Mouse (Mus musculus) gastrocnemius, adult 8-10 months (tissue): ENCODE results near the gene Map2k6. TPM values are rescaled to one million over a fixed set of nuclear protein-coding genes. Genes with fewer than 3 reads are reported as not detected.
A peak's percentile ranks its signal among the peaks of the same experiment; 100 is the strongest.

Experiments used
- DNase-seq, 2 experiments: peaks; one replicate each; pipeline ENCODE4 v3.0.0; 2022; ENCODE audit warnings: low spot score in 2 of 2
- total RNA-seq, 4 experiments: library from RNA; stranded (reverse); gene quantifications; 2 replicates each; pipeline ENCODE4 v1.2.4; 2022

Gene Map2k6
- total RNA-seq, 4 experiments from 2014 or later: 37.4 to 48.9 (median 43.0) TPM

DNA sequence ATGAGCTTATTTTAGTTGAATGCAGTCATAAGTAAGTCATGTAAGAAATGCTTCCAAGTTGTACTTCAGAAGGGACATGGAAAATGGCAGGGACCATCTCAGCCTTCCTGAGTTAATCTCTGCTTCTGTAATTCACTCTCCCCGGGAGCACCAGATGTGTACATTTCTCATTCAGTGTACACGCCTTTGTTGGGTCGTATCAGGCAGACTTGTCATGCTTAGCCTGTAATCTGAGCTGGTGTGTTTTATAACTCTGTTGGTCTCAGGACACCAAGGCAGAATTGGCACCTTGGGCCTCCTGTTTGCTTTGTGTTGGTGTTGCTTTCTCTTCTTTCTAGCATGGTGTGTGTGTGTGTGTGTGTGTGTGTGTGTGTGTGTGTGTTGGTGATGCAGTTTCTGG is 3.7 kb downstream of the Map2k6 start:
- DNase-seq: no peak

DNA sequence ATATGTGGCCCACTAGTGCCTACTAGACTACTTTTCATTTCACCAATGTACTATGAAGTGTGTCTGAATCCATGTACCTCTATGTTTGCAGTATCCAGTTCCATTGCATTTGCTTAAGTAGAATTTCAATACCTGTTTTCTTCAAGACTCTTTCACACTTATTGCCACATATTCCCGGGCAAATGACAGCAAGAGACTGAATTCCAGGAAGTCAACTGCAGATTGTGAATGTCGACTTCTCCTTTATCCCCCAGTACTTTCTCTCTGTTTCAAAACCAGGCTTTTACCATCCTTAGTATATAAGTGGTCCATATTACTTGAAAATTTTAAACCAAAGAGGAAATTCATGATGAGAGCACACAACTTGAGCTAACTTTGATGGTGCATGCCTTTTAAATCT is 4.7 kb downstream of the Map2k6 start:
- DNase-seq: no peak

DNA sequence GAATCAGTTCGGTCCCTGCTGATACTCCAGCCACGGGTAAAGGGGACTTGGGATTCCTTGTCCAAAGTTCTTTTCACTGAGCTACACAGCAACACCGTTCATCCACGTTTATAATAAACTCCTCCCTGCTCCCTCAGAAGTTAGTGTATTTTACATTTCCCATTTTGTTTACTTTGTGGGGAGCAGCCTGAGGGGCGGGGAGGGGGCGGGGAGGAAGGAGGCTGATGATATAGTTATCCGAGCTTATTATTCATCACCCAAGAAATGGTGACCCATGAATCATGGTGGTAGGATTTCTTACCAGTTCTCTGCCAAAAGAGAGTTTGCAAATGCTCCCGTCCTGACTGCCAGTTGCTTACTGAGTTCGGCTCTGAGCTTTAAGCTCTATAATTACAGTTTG is 6.7 kb downstream of the Map2k6 start:
- no peak for DNase-seq

DNA sequence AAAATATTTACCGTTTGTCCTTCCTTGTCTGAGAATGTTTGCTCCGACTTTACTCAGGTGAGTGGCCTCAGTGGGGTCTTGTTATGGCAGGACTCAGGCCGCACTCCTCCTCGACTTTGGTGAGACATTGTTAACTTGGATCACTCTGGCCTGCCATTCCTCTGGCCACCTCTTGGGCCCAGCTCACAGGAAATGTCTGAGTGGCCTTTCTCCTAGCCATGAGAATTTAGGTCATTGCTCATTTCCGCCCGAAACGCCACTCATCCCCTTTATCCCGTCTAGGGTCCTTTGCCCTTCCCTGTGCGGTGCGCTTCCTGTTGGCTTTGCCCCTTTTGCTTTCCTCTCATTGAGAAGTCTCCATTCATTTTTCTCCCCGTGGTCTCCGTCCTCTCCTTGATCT is 10.2 kb downstream of the Map2k6 start:
- DNase-seq: no peak

- DNase-seq: no peak
Observed at GRCm38 (mm10) chr11:110409776-110410175, 10.9 kb downstream of the Map2k6 start.

GRCm38 (mm10) chr11:110411596-110411995 is 12.7 kb downstream of the Map2k6 start:
- DNase-seq: no peak

DNA sequence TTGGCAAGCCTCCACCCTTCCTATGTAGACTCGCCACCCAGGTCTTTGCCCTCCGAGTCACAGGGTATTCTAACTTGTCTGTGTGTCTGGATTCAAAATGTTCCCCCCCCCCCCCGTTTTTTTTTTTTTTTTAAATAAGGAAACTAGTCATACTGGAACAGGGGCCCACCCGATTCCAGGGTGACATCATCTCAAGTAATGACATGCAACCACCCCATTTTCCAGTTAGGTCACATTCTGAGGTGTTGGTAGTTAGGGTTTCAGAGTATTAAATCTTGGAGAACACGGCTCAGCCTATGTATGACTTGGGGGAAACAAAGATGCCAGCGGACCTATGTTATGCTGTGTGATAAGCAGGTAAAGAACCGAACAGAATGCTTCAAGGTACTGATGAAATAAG is 15.3 kb downstream of the Map2k6 start:
- DNase-seq: no peak

DNA sequence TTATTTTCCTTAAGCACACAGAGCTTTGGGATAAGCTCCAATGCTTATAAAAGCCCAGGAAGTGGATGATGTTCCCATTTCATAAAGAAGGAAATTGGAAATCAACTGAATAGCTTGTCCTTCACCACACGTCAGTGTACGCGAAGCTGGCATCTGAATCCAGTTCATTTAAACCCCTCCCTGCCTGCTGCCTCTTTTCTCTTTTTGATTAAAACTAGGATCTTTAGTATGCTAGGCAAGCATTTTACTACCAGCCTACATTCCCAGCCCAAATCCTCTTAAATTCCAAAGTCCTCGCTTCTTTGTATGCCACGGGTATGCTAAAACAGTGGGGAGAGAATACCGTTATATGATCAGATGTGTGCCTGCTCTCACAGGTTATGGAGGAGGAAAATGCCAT is 17.8 kb downstream of the Map2k6 start:
- DNase-seq: no peak

DNA sequence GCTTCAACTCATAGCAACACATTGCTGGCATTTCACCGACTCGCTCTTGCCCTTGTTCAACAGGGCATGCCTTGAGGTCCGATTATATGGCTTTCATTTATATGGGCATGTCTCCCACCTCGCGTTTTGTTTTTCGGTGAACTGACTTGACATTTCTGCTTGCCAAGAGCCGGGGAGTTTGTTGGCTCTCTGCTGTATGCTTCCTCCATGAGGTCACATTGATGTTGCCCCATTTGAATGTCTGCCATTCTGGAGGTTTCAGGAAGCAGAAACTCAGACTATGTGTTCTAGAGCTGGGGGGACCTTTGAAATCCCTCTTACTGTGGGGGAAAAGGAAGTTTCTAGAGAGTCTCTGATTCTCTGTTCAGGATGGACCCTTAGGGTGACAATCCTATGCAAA is 21.5 kb downstream of the Map2k6 start:
- peak in 1 of 2 experiments; percentile 21 for DNase-seq

DNA sequence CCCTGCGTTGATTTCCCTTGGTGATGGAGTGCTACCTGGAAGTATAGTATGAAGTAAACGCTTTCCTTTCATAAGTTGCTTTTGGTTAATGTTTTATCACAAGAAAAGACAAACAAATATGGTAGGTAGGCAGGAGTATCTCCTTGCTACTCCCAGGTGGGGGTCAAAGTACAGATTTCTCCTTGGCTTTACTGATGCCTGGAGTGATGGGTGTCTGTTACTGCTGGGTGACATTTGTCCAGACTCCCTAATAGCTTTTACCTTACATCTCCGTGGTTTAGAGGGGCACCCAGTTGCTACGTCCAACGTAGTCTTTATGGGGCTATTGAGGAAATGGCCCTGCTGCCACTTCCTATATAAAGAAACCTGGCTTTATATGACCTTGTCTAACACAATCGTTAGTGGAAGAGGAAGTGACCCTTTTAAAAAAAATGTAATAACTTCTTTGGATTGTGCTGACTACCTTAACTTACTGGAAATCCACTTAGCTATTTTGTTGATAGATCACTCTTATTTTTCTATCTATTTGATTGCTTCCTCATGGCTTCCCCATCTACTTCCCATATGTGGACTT is 27.7 kb downstream of the Map2k6 start:
- DNase-seq: no peak

GRCm38 (mm10) chr11:110427159-110427561 is 28.2 kb downstream of the Map2k6 start:
- no peak for DNase-seq

- DNase-seq: no peak
Observed at GRCm38 (mm10) chr11:110428999-110429398, 30.1 kb downstream of the Map2k6 start.

DNA sequence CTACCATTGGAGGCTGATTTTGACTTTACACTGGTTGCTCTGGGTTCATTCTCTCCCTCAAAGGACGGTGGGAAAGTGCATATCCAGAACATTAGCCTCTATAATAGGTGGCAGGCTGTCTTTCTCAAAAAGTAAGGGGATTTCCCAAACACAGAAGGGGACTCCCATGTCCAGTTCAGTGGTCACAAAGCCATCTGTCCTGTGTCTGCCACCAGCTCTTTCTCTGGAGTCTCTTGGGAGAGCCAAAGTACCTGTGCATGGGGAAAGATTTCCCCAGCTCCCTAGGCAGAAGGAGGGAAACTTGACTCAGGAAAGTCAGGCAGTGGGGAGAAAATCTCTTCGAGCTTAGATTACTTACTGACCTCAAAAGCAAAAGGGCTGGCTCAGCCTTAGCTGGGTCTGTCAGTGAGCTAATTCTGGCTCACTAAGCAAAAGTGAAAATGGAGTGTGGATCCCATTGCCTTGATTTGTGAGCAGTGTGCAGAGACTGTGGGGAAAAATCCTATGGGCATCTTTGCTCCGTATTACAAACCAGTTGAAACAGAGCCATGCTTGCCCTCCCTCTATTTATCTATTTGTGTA is 31.0 kb downstream of the Map2k6 start:
- DNase-seq: peak; percentile 32 to 39

- DNase-seq: no peak
Observed at GRCm38 (mm10) chr11:110435839-110436556, 37.1 kb downstream of the Map2k6 start.

- no peak for DNase-seq
Observed at GRCm38 (mm10) chr11:110436998-110437397, 38.1 kb downstream of the Map2k6 start.

DNA sequence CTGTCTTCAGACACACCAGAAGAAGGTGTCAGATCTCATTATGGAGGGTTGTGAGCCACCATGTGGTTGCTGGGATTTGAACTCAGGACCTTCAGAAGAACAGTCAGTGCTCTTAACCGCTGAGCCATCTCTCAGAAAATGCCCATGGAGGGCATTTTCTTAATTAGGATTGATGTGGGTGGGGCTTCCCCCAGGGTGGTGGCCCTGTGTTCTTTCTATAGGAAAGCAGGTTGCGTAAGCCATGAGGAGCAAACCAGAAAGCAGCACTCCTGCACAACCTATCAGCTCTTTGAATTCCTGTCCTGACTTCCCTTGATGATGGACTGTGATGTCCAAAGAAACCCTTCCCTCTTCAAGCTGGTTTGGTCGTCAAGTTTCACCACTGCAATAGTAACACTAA is 39.2 kb downstream of the Map2k6 start:
- no peak for DNase-seq

- DNase-seq: no peak
Observed at GRCm38 (mm10) chr11:110438700-110439296, 39.9 kb downstream of the Map2k6 start.

- no peak for DNase-seq
Observed at GRCm38 (mm10) chr11:110439354-110439753, 40.4 kb downstream of the Map2k6 start.

GRCm38 (mm10) chr11:110444576-110444975 is 45.7 kb downstream of the Map2k6 start:
- no peak for DNase-seq

- DNase-seq: peak; percentile 32 to 36
Observed at GRCm38 (mm10) chr11:110448131-110448725, 49.3 kb downstream of the Map2k6 start.

GRCm38 (mm10) chr11:110448726-110449161 is 49.8 kb downstream of the Map2k6 start:
- DNase-seq: peak; percentile 75 to 77

- no peak for DNase-seq
Observed at GRCm38 (mm10) chr11:110449183-110449582, 50.3 kb downstream of the Map2k6 start.
